Mouse (Mus musculus): ENCODE data around the gene Ppm1l.

DNA sequence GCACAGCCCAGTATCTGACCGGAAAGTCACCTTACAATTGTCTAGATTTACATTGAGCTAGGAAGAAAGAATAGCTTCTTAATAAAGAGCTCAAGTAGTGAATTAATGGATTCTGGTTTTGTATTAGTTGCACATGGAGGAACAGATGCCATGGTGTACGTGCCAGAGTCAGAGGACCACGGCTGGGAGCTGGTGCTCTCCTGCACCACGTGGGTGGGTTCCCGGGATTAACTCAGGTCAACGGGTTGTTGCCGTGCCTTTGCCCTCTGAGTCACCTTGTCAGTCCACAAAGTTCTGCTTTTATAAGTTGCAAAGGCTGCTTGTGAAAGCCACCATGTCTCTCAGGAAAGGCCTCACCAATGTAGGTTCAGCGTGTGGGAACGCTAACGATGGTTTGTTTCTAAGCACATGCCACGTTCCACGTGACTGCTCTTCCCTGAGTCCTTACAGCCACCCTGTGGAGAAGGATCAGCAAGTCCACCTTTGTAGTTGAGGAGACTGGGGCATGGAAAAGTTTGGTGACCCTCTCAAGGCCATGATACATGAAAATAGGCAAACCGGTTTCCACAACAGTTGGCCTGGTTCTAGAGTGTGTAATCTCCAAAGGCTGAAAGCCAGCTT is 199.2 kb downstream of the Ppm1l start:
- no peak for TF ChIP-seq TCF12 (IDR thresholded peaks at IDR 0.05; ENCODE audit: insufficient read depth, poor library complexity, severe bottlenecking)
- no peak for TF ChIP-seq REST (IDR thresholded peaks at IDR 0.05; ENCODE audit: insufficient read depth, insufficient read length)
- TF ChIP-seq MYOG (IDR thresholded peaks at IDR 0.05; ENCODE audit: control insufficient read depth in 1 of 3, insufficient read depth in 1 of 3, insufficient read length in 2 of 3, low read depth in 2 of 3), result no peak
- TF ChIP-seq MAX (IDR thresholded peaks at IDR 0.05; ENCODE audit: low read depth), result no peak
- no peak for TF ChIP-seq TCF3 (IDR thresholded peaks at IDR 0.05; ENCODE audit: insufficient read length, low read depth)
- TF ChIP-seq POLR2A (IDR thresholded peaks at IDR 0.05; ENCODE audit: insufficient read length, low read depth), result no peak
- no peak for TF ChIP-seq E2F4 (IDR thresholded peaks at IDR 0.05; ENCODE audit: insufficient read depth)
- TF ChIP-seq POLR2AphosphoS2 (IDR thresholded peaks at IDR 0.05; ENCODE audit: insufficient read length, low read depth), result no peak
- no peak for TF ChIP-seq CEBPB (IDR thresholded peaks at IDR 0.05; ENCODE audit: insufficient read depth, poor library complexity, severe bottlenecking)

Measured in myocyte (in vitro differentiated cells).